Mouse (Mus musculus) neural tube, embryonic 10.5 days (tissue): ENCODE measurements around the gene Phospho1.

ENCODE experiments used
- DNase-seq: peaks from one replicate; pipeline ENCODE4 v3.0.0-alpha.2; 2017; ENCODE audit warnings: low spot score; ENCODE audit errors: extremely low spot score

Phospho1 gene

DNA sequence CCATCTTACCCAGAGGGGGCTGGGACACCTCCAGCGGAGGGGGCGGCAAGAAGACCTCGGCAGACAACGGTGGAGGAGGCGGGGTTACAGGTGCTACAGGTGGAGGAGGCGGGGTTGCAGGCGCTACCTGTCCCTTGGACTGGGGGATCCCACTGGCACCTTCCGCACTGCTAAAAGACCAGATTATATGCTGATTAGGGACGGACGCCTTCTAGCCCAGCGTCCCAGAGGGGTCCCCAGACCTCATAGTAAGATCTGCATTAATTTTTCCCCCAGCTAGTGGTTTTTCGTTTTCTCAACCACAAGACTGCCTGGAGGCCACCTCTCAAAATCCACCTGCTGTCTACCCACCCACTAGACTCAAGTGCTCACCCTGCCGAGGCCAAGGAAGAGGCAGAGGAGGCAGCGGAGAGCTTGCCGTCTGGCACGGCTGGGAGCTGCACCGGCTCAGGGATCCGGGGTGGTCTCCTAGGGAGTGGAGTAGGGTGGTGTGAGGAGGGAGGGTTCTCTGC lies 9.4 kb downstream of the Phospho1 start:
- no peak for DNase-seq

DNA sequence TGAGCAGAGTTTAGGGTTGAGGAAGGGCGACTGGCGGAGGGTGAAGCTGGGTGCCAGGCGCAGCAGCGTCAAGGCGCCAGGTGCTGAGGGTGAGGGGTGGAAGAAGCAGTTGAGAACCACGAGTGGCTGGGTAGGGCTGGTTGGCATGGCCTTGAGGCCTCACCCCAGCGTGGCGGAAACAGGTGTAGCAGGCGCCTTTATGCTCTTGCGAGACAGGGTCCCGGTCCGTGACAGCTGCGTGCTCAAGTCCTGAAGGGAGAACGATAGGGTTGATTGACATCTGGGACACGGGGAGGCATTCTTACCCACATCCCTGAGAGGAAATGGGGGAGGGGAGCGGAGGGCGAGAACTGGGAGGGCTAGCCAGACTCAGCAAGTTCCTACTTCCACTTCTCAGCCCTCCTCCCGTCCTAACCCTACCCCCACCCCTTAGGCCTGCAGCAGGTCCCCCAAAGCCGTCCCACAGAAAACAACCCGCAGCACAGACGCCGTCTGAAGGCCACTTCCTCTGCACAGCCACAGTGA lies 9.9 kb downstream of the Phospho1 start:
- no peak for DNase-seq

DNA sequence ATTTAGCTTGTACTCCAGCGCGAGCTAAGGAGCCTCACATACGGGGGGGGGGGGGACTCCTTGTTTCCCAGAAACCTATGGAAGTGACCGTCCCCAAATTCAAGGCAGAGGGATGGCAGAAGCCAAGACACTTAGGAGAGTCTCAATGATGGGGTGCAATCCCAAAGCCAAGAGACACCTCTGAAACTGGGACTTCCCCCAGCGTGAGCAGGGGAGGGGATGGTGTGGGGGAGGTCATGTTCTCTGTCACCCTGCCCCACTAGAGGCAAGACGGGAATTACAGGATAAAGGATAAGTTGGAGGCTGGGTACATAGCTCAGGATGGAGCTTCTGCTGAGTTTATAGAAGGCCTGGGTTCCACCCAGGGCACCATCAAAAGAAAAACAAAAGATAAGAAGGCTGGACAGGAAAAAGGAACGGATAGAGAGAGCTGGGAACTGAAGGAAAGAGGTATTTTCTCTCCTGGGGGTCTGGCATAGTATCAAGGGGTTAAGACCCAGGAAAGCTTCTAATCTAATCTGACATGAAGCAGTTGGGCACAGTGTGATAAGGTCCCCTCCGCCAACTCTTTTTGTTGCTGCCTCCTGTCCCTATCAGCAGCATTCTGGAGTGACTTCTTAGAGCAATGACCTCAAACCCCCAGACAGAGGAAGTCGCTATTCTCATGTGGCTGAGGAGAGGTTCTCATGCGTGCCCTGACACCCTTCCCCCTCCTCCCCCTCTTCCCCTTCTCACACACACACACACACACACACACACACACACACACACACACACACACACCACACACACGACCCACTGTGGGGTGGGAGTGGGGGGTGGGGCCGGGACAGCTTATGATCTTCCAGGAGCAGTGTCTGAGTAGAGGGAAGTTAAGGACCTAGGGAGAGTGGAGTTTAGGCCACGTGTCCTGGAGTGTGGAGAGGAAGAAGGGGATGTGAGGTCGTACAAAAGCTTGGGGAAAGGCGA lies 10.7 kb downstream of the Phospho1 start:
- no peak for DNase-seq

GRCm38 (mm10) chr11:95835832-95836231 lies 11.5 kb downstream of the Phospho1 start:
- DNase-seq: no peak

- no peak for DNase-seq
These were observed 12.1 kb downstream of the Phospho1 start for GRCm38 (mm10) chr11:95836433-95836832.

- DNase-seq: no peak
These were observed 12.8 kb downstream of the Phospho1 start, which contains the start of gene Gngt2 for GRCm38 (mm10) chr11:95837059-95837458. Gngt2 (plus strand) TSS chr11:95837216.

- no peak for DNase-seq
These were observed 14.3 kb downstream of the Phospho1 start for GRCm38 (mm10) chr11:95838598-95838997.

GRCm38 (mm10) chr11:95838999-95839868 lies 14.9 kb downstream of the Phospho1 start:
- DNase-seq: no peak

DNA sequence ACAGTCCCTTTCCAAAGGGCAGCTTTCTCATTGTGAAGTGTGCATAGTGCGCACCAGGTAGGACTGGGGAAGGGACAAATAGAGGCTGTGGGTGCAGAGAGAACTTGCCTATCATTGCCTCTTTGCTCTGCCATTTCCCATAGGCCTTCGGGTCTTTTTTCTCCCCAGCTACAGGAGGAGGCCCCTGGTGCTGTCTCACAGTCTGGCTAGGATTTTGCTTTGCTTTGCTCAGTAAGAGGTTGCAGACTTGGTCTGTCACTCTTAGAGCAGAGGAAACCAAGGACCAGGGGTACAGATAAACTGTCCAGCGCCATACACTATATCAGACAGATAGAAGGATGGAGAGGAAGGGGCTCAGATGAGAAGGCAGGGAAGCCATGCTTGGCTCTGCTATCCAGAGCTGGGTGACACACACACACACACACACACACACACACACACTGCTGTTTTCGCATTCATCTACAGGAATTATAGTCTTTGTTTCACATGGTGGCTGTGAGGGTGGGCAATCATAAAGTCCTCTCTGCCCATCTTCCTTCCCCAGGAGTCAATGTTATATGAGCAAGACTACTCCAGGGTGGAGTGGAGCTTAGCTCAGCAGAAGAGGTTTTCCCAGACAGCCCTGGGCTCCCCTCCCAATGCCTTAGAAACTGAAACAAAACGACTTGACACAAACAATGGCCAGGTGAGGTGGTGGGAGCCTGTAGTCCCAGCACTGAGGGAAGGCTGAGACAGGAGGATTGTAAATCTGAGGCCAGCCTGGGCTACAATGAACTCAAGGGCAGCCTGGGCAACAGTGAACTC lies 16.6 kb downstream of the Phospho1 start:
- DNase-seq: no peak

DNA sequence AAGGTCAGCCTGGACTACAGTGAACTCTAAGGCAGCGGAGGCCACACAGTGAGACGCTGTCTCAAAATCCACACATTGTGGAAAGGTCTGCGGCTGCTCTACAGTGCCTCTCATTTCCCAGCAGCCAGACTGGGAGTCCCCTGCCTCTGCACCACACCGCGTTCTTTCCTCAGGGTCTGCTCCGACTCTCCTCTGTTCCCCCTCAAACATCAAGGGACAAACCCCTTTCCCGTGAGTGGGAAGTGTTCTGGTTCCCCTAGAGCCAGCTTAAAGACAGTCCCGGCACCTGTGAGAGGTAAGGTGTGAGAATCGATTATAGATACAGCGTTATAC lies 17.2 kb downstream of the Phospho1 start:
- no peak for DNase-seq

GRCm38 (mm10) chr11:95842074-95842681 lies 17.9 kb downstream of the Phospho1 start, which contains the start of gene Abi3:
Abi3 (minus strand) TSS chr11:95842476.
- no peak for DNase-seq

GRCm38 (mm10) chr11:95842953-95843352 lies 18.7 kb downstream of the Phospho1 start:
- DNase-seq: no peak

DNA sequence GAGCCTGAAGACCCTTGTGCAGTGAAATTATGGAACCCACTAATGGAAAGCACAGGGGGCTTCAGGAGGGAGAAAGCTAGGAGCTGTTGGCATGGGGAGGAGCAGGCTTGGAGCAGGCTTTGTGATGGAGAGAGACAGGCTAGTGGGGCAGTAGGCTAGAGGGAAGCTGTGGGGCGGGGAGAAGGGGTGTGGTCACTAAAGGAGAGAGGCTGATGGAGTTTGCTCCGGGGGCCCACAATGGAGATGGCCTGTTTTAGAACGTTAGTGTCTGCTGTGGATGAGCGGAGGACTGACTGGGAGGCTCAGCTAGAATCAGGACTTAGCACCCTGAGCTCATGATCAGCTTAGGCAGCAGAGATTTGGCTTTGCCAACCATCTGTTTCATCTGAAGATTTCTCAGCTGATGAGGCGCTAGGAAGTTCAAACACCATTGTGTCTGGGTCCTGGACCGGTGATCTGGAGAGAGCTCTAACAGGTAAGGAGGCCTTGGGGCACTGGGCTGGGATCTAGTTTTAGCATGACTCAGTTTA lies 19.2 kb downstream of the Phospho1 start:
- no peak for DNase-seq

DNA sequence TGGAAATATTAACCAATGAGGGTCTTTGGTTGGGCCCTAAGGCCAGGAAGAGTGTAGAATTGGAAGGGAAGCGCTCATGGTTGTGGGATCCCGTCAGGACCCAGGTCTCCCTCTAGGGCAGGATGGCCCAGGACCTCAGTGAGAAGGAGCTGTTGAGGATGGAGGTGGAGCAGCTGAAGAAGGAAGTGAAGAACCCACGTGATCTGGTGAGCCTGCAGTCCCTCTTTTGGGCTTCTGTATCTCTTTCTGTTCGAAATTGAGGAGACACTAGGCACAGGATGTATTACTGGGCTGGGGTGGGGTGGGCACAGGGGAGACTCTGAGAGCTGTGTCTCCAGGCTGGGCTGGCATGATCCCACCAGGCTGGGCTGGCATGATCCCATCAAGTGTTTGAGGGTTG lies 20.6 kb downstream of the Phospho1 start:
- DNase-seq: no peak

DNA sequence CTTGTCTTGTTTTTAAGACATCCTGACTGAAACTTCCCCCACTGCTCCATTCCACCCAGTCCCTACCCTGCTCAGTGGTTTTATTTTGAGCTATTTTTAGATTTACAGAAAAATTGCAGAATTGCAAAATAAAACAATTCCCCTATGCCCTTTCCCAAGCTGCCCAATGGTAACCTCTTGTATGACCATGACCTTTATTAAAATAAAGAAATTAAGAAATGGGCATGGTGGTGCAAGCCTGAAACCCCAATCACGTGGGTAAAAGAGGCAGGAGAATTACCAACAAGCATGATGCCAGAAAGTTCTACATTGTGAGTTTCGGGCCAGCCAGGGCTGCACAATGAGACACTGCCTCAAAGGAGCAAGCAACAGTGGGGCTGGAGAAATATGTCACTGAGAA lies 26.6 kb downstream of the Phospho1 start:
- DNase-seq: no peak

- no peak for DNase-seq
These were observed 29.4 kb downstream of the Phospho1 start for GRCm38 (mm10) chr11:95853684-95854083.

GRCm38 (mm10) chr11:95857306-95857705 lies 33.0 kb downstream of the Phospho1 start:
- DNase-seq: no peak

DNA sequence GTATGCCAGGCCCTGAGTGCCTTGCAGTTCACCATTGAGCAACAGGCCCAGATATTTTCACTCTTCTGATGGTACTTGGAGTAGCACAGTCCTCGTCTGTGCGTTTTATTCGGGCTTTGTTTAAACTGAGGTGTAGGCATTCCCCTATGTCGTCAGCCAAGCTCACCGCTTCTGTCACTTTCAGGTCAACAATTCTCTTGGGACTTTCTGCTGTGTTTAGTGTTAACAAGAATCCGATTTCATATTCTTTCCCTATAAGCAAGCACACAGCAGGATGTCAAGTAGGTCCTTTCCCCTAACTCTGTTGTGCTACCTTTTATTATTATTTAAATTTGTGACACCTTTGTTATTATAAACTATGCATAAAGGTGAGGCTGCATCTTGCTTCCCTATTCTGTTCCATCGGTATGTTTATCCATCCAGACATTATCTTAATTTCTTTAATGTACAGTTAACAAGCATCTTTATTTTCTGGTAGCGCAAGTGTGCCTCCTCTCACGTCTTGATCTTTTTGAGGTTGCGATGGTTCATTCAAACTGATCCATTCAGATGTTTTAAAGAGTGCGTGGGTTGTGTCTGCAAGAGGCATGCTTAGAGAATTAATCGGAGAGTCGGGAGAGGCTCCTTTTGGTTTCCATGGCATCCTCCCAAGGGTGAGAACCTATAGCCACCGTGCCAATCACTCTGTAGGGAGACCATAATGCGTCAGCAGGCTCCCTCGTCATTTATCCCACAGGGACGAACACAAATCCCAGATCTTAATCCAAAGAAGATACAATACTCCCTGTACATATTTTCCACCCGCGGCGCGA lies 33.6 kb downstream of the Phospho1 start:
- no peak for DNase-seq
